Mouse (Mus musculus) lung, adult 2 months (tissue): ENCODE measurements around the gene Bcorl1. TPM values are rescaled to one million over a fixed set of nuclear protein-coding genes. Genes with fewer than 3 reads are reported as not detected.

Experiments
- DNase-seq: peaks from one replicate; pipeline ENCODE4 v3.0.0; 2022
- H3K4me1 ChIP-seq: fragments of 200-500 bp; 2 replicates; pipeline ENCODE4 v1.6.1; 2011; ENCODE audit warnings: low read length; ENCODE audit not compliant: control insufficient read depth, insufficient read depth
- H3K4me3 ChIP-seq: fragments of 200-500 bp; replicated peaks from 2 replicates; pipeline ENCODE3; 2011; ENCODE audit warnings: low read depth, mild to moderate bottlenecking, control low read depth, low read length; ENCODE audit errors: extremely low read depth
- CTCF ChIP-seq: fragments of 200-500 bp; IDR thresholded peaks from 2 replicates; pipeline ENCODE4 v1.5.1; 2011; ENCODE audit warnings: mild to moderate bottlenecking, low read length, control low read depth; ENCODE audit not compliant: insufficient read depth
- POLR2A ChIP-seq: fragments of 200-500 bp; IDR thresholded peaks from 2 replicates; pipeline ENCODE4 v1.6.1; 2011; ENCODE audit warnings: low read depth, mild to moderate bottlenecking, control low read depth, low read length, borderline replicate concordance; ENCODE audit errors: extremely low read depth
- WGBS: fragments of 180-500 bp; shearing (Covaris S2); methylation state at CpG from one replicate; pipeline ENCODE4 v1.1.7; 2018; 5-methylcytosine and 5-hydroxymethylcytosine counted together
- polyA plus RNA-seq: library from polyadenylated mRNA; depleted of rRNA; stranded (reverse); fragments of >200 nt; gene quantifications from 2 replicates; pipeline ENCODE4 v1.2.3, GENCODE M21; 2012

Bcorl1 gene
- polyA plus RNA-seq, 1 experiment = 5.7 TPM

DNA sequence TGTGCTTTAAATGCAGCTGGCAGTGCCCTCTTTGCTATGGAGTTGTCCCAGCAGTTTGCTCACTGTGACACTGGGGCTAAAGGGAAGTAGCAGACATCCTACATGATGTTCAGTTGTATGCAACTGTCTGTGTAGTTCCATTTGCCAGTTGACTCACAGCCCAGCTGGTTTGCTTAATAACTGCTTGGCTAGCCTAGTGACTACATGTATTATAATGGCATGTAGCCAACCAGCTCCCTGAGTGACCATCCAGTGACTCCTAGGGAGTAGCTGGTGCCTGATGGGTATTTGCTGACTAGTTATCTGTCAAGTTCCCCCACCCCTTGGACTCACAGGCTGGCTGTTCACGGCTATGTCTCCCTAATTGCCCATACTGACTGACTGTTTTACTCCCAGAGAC lies 82.5 kb downstream of the Bcorl1 start:
- H3K4me3 ChIP-seq = no peak overlapping the region
- TF ChIP-seq CTCF = no peak
- no peak for TF ChIP-seq POLR2A
- peak; percentile 6 for DNase-seq
- peaks cover 14% of the 10 kb centered on the region; the same call in 1 of the 2 replicates for H3K4me1 ChIP-seq
- 65% methylated on average over 1 of the region's 1 CpGs for WGBS

DNA sequence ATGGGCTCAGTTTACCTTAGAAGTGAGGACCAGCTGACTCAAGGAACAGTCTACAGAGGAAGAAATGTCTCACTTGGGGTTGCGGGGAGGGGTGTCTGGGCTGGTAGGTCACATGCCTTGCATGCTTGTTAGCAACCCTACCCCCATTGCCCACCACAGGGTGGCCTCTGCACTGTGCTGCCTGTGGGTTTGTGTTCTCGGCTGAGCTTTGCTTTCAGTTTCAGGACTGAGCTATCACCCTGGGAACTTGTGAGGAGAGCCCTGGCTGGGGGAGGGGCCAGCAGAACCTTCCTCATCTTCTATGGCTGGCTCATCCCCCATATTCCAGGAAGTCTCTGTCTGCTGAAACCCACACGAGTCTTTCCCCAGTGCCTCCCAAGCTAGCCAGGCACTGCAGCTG lies 83.4 kb downstream of the Bcorl1 start:
- DNase-seq = no peak
- no peak overlapping the region for H3K4me3 ChIP-seq

DNA sequence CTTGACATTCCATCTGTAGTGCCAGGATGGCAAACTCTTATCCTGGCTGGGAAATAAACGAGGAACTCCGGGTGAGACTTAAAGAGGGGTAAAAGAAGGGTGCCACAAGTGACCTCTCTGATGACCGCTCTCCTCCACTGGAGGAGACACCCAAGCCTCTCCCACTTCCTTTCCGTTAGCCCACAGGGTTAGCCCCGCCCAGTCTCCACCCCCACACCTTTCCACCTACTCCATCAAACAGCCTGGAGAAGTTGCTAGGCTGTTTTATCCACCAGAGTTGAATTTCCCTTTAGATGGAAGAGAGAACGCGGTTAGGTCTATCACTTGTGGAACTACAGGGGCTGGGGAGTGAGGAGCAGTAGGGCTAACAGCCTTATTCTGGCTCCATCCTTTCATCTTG lies 84.1 kb downstream of the Bcorl1 start:
- Histone ChIP-seq H3K4me3 (no peak overlapping the region), H3K4me1 (peaks cover 14% of the 10 kb centered on the region; the same call in 1 of the 2 replicates)
- TF ChIP-seq CTCF (no peak), POLR2A (no peak)
- 40% methylated on average over 7 of the region's 7 CpGs for WGBS
- DNase-seq = no peak

More for the DNA sequence above, 83.4 kb downstream of the Bcorl1 start:
- 42% methylated on average over 3 of the region's 3 CpGs for WGBS
- peaks cover 14% of the 10 kb centered on the region; the same call in 1 of the 2 replicates for H3K4me1 ChIP-seq
- TF ChIP-seq POLR2A = no peak
- 0 out of 2 replicates have a peak, but pooled peaks have one; percentile 9 for TF ChIP-seq CTCF

DNA sequence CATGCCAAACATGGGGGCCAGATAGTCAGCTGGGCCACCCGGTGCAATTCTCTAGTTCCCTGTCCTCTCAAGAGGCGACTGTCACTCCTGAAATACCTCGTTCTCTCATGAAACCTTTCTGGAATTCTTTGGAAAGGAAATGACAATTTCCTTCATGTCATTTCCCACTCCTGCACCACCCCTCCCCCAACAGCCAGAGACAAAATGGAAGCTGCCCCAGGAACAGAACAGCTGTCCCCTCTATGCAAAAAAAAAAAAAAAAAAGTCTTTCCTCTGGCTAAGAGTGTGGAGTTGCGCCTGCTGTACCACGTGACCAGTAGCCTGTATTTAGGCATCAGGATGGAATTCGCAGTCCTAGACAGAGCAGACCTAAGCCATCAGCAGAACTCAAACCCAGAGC lies 87.1 kb downstream of the Bcorl1 start:
- no peak for TF ChIP-seq CTCF
- no peak for TF ChIP-seq POLR2A
- no peak overlapping the region for H3K4me3 ChIP-seq
- WGBS = 44% methylated on average over 6 of the region's 6 CpGs
- DNase-seq = no peak
- peaks cover 13% of the 10 kb centered on the region; the same call in 1 of the 2 replicates for H3K4me1 ChIP-seq

DNA sequence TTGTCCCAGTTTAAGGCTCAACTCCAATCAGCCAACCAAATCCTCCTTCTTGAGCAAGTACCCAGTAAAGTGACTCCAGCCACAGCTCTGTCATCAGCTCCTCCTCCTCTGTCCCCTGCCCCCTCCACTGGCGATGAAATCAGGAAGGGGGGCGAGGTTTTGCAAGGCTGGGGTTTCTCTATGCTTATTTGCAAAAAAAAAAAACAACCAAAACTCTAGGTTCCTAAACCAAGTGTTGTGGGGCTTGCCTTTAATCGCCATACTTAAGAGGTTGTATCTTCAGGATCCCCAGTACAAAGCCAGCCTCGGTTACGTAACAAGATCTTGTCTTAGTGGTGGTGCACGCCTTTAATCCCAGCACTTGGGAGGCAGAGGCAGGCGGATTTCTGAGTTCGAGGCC lies 87.5 kb downstream of the Bcorl1 start:
- TF ChIP-seq CTCF = no peak
- TF ChIP-seq POLR2A = no peak
- Histone ChIP-seq H3K4me3 (no peak overlapping the region), H3K4me1 (peaks cover 12% of the 10 kb centered on the region; the same call in 1 of the 2 replicates)
- 64% methylated on average over 8 of the region's 8 CpGs for WGBS
- DNase-seq = no peak

DNA sequence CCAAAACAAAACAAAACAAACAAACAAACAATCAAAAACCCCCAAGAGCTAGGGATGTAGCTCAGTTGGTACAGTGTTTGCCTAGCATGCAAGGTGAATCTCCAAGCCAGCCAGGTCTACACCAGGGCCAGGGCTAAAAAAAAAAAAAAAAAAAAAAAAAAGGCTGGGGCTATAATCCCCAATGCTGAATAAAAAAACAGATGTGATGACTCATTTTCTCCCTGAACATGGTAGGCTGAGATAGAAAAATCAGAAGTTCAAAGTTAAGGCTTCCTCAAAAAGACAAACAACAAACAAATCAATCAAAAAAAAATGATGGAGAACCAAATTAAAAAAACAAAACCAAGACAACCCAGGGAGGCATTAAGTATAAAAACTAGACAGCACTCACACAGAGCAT lies 87.9 kb downstream of the Bcorl1 start:
- TF ChIP-seq POLR2A (no peak), CTCF (no peak)

DNA sequence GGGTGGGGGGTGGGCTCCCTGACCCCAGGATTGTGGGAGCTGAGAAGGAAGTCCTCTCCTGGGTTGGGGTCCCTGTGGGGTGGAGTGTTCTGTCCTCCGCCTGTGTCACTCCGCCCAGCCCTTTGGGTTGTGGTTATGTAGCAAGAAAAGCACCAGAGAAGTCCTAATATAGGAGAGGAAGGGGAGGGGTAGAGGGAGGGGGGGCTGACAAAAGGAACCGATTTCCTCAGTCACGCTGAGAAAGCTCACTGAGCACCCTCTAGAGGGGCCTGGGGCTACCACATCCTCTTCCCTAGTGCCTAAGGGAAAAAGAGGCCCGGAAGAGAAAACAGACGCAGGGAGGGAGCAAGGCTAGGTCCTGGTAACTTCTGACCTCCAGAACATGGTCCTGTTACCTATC lies 88.4 kb downstream of the Bcorl1 start:
- Histone ChIP-seq H3K4me3 (no peak overlapping the region), H3K4me1 (peaks cover 9% of the 10 kb centered on the region; the same call in 1 of the 2 replicates)
- TF ChIP-seq POLR2A (no peak), CTCF (no peak)
- 47% methylated on average over 6 of the region's 6 CpGs for WGBS
- DNase-seq = no peak

More for the DNA sequence above, 87.9 kb downstream of the Bcorl1 start:
- H3K4me1 ChIP-seq = peaks cover 14% of the 10 kb centered on the region; the same call in 1 of the 2 replicates
- no peak overlapping the region for H3K4me3 ChIP-seq
- DNase-seq = no peak

DNA sequence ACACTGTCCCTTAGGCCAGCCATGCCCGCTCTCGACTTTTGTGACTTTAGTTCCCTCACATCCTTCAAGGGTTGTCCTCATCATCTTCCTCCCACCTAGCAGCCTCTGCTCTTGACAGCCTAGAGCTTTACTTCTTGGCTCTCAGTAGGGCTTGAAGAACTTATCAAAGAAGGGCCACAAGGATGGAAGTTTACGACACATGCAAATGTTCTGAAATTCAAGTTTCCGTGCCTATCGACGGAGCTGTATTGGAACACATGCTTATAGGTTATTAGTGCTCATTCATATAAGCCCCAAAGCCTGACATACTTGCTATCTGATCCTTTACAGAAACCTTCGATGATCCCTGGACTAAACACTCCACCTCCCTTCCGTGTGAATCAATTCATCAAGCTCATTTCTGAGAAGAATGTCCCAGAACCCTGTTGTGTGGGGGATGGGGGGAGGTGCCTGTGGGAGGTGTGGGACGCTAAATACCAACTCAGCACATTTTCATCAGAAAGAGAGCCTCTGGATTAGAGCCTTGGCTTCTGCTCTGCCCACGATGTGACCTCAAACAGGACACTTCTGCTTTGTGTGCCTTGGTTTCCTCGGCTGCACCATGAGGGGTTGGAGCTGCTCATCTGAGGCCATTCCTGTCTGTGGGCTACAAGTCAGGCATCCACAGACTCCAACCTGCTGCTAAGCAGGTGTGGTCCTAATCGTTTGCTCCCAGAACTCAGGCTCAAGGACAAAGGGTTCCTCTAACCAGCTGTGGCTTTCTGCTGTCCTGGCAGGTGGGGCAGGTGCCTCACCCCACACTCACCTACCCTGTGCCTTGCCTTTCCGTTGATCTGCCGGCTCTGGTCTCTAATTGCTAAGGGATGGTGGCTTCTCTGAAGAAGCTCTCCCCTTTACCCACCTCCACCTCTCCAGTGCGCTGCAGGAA lies 91.7 kb downstream of the Bcorl1 start:
- 65% methylated on average over 15 of the region's 15 CpGs for WGBS
- TF ChIP-seq POLR2A (no peak), CTCF (no peak)
- no peak for DNase-seq

DNA sequence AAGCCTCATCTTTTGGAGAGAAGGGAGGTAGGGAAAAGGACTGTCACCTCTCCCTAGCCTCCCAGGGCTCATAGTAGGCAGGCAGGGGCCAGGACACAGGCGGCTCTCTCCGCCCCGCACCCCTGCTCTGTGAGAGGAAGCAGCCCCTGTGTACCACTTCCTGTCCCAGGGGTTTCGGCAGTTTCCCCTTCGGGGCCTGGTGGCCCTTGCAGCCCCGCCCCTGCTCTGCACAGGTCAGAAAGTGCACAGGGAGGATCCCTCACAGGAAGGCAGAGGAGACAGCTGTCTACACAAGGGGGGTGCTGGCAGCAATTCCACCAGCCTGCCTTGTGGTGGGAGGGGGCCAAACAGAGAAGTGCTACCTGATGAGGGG lies 92.4 kb downstream of the Bcorl1 start:
- peak overlapping the region; percentile 9 for H3K4me3 ChIP-seq
- DNase-seq = no peak
- TF ChIP-seq CTCF = no peak
- no peak for TF ChIP-seq POLR2A
- WGBS = 45% methylated on average over 6 of the region's 6 CpGs
- H3K4me1 ChIP-seq = peaks cover 6% of the 10 kb centered on the region; the same call in 1 of the 2 replicates

More for the DNA sequence above, 91.7 kb downstream of the Bcorl1 start:
- Histone ChIP-seq H3K4me3 (peak overlapping the region; percentile 9), H3K4me1 (peaks cover 8% of the 10 kb centered on the region; the same call in 1 of the 2 replicates)
